Mouse (Mus musculus) central nervous system, embryonic 18 days (tissue): ENCODE measurements around the gene 1700028P14Rik. TPM values are rescaled to one million over a fixed set of nuclear protein-coding genes. Genes with fewer than 3 reads are reported as not detected.

ENCODE experiments used
- polyA plus RNA-seq: library from polyadenylated mRNA; depleted of rRNA; stranded (reverse); fragments of >200 nt; gene quantifications from 2 replicates; pipeline ENCODE4 v1.2.3, GENCODE M21; 2012; rRNA removed

Gene 1700028P14Rik
- polyA plus RNA-seq = 1.9 and 2.1 TPM in 2 replicates

GRCm38 (mm10) chr19:23652644-23653043 lies at the start of gene 1700028P14Rik:
Gene 1700028P14Rik (minus strand): TSS chr19:23652812.

GRCm38 (mm10) chr19:23687296-23688021 lies 34.8 kb upstream of the 1700028P14Rik start, which contains the start of gene Ptar1:
Gene Ptar1 (plus strand): TSS chr19:23687429.

Other genes starting within 250 kb of the 1700028P14Rik start
- 1.4 and 2.1 TPM in 2 replicates for gene Mamdc2, start 204.4 kb downstream of the 1700028P14Rik start, polyA plus RNA-seq
- 4.6 and 5.0 TPM in 2 replicates for gene Ptar1, start 34.6 kb upstream of the 1700028P14Rik start, polyA plus RNA-seq
- gene Apba1, start 106.1 kb upstream of the 1700028P14Rik start, polyA plus RNA-seq = 50.8 and 54.3 TPM in 2 replicates